Comparison of ENCODE assay signal across 1 mouse cellular context in the genomic region with DNA sequence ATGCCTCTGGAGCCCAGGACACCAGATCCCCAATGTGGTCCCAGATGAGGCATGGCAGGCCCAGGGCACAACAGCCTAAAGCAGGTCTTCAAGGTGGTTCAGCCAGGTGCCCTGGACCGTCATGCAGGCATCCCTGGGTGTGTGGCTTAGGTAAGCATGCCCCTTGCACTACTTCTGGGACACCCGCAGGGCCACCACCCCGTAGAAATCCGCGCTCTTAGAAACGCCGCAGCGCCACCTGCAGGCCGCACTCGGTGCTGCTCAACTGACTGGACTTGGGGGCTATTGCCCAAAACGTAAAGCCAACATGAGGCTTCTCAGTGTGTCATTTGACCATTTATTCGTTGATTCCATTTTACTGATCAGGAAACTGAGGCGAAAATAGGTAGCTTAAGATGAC.
TF ChIP-seq lines count a peak whose summit lies in the region.

No protein-coding gene starts in this region.

TF ChIP-seq in MEL, 35 proteins besides CTCF, POLR2A, EP300 and RAD21 (continued from another document):
- TF ChIP-seq ZC3H11A (IDR thresholded peaks at IDR 0.05; ENCODE audit: low read depth, low read length) = peak; percentile 43; the same call in 1 of the 2 replicates
